Mouse (Mus musculus) cerebellum, adult 11 months (tissue): ENCODE measurements at regions not wholly inside any gene's neighbourhood (a gene's known extent, or its start where the extent isn't known, plus 50 kb on each side); places are given as distances from the start of the nearest gene placed in this dataset.

ENCODE experiments used
- DNase-seq: peaks from one replicate; pipeline ENCODE4 v3.0.0; 2022

DNA sequence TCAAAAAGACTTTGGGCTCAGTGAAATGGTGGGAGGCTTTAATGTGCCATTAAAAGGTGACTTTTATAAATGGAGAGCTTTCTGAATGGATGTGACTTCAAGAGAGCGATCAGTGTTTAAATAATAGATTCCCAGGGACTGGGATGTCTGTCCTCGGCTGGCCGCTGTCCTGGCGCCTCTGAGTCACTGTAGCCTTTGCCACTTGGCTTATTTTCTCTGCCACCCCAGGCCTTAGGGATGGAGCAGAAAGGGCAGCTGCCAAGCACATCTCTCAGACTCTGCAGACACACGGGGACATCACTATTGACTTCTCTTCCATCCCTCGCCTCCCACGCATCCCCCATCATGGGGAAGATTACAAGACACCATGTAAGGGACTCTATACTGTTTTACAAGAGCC is 355.3 kb upstream of the Tbx3 start:
- no peak for DNase-seq

DNA sequence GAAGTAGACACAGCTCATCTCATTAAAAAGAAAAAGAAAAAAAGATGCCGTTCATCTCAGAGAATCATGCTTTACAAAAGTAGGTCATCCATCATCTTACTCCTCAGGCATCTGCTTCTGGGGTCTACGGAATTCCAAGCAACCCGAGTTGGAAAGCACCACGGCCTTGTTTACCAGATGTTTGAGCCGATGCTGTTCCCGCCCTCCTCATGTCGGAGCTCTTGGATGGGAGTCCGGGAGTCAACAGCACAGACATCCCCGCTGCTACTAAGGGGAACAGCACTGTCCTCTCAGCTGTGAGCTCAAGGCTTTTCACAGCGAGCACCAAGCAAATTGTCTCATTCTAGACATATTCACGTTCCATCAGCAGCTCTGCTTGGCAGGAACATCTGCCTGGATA is 352.9 kb upstream of the Tbx3 start:
- no peak for DNase-seq

DNA sequence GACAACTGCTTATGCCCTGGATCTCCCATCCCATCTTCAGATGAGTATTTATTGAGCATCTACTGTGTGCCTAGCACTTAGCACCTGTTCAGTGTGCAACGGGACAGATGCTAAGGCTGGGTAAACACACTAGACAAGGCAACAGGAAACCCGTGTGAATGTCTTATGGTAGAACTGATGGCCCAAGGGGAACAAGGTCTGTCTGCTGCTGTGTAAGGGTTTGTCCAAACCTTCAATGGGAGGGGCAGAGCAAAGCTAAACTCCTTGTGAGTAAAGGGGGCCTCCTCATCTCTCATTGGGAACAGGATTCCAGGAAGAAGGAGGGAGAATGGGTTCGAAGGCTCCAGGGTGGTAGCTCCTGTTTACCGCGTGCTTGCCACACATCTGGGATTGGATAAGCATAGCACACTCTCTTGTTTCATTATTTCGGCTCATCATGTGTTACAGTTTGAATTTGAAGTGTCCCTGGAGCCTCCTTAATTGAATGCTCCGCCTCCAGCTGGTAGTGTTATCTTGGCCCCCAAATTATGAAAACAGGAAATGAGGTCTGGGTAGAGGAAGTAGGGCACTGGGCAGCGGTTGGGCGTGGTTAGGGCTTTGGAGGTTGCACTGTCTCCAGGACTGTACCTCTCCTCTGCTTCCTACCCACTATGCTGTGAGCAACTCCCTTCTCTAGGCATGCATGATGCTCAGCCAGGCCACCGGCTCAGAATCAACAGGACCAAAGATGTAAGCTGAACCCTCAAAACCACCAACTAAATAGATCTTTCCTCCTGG is 348.9 kb upstream of the Tbx3 start:
- DNase-seq: no peak

DNA sequence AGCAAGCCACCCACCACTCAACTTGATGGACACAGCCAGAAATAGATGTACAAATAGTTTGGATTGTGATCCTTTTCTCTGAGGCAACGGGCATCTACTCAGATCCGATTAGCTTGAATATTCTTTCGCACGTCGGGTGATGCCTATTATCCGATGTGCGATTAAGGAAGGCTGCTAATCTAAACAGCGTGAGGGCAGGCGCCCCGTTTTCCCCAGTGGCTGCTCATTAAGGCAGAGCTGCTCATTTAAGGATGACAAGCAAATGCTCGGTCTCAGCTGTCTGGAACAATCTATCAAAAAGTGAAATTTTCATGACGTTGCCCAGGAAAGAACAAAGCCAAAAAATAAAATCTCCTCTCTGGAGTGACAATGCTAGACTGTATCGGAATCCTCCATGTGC is 348.1 kb upstream of the Tbx3 start:
- DNase-seq: no peak

DNA sequence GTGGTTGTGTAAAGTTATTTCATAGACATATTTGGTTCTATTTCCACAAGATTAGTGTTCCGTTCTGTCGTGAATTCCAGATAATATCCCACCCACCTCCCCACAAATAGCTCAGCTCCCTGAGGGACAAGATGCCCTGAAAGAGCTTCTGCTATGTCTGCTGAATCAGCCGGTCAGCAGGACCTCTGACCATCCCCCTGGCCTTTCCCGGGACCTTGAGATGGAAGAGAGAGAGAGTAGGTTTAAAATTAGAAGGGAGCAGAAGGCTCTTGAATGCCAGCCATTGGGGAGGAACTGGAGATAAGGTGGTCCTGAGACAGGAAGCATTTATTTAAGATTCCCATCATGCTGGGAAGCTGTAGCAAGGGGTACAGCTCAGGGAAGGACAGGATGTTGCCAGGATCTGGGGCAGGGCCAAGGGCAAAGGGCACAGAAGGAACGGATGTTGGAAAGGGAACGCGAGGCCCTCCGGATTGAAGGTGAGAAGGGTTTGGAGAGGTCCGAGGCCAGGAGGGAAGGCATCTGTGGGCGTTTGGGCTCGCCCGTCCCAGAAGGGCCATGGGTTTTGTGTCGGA is 344.7 kb upstream of the Tbx3 start:
- no peak for DNase-seq

DNA sequence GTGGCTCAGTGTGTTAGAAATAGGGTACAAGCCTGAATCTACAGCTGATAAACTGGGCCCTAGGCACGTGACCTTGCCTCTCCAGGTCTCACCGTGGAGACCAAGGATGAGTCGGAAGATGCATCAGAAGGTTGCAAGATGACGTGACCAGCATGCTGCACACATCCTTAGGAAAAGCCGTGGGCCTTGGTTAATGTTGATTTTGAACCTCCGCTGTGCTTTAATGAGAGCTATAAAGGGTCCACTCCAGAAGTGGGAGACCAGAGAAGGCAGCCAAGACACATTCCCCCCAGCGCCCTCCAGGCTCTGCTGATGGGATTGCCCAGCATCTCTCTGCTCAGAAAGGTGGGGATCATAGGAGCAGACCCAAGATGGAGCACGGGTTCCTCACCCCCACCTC is 343.6 kb upstream of the Tbx3 start:
- no peak for DNase-seq

DNA sequence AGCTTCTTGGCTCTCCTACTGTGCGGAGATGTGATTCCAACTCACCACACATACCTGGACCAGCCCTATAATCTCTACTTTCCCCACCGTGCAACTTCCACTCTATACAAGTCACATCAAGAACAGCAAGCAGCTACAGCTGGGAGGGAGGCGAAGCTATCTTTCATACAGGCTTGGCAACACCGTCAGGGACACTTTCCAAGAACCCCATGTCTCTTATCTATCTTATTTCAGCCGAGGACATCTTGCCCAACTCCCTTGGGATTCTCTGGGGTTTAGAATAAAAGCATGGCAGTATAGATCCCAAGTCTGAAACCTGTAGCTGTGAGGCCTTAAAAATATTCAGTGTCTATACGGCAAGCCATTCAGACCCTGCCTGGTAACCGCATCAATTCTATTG is 341.5 kb upstream of the Tbx3 start:
- DNase-seq: no peak

DNA sequence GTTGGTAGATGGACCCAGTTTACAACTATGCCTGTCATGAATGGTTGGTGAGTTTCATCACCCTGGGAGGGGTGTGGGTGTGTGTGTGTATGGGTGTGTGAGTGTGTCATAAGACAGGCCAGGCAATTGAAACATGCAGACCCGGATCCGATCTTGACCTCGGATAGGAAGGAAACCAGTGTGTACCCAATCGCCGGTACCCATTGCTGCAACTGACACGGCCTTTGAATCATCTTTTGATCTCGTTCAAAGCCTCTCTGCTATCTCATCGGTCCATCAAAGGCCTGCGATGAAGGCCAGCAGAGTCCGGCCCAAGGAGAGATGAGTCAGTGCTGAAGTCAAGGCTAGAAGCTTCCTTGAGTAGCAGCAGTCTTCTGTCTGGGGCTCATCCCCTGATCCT is 341.1 kb upstream of the Tbx3 start:
- DNase-seq: no peak

DNA sequence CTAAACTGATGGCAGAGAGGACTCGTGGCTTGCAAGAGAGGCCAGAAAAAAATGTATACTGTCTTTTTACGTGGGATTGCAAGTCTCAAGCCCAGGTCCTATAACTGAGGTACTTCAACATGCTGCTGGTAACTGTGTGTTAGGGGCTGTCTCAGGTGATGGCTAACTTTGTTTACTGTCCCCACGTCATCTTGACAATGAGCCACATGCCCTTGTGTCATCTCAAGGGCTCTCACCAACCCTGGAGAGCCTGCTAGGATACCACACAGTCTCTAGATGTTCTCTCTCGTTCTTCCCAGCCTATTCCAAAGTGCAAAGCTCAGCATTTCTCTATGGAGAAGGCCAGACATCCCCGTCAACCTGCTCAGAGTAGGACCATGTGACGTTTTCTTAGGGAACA is 340.6 kb upstream of the Tbx3 start:
- no peak for DNase-seq

DNA sequence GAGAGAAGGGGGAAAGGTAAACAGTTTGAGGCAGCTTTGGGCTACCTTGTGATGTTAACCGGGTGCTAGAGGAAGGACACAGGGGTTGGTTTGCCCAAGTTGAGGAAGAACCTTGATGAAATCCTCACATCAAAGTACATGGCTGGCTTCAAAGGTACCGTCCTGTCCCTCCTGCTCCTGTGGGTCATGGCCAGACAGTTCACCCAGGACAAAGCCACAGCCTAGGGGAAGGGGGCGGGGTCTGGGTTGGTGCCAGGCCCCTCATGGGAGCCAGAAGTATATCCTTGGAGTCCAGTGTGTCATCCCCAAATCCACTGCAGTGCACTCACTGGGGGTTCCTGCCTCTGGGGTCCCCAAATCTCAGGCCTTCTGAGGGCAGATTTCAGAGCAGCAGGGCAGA is 339.0 kb upstream of the Tbx3 start:
- DNase-seq: no peak

DNA sequence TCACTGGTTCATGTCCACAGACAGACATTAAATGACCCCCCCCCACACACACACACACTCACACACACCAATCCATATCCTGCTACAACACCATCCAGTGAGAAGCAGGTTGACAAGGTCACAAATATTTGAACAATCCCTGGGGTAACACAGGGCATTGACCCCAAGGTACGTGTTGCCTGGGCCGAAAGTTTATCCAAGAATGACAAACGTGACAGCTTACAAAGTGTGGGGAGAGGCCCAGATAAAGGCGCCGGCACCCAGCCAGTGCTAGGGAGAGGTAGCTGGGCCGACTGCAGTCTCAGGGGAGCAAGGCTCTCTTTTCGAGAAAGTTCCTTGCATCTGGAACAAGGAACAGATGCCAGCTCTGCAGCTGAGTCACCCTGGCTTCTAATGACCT is 337.8 kb upstream of the Tbx3 start:
- no peak for DNase-seq

DNA sequence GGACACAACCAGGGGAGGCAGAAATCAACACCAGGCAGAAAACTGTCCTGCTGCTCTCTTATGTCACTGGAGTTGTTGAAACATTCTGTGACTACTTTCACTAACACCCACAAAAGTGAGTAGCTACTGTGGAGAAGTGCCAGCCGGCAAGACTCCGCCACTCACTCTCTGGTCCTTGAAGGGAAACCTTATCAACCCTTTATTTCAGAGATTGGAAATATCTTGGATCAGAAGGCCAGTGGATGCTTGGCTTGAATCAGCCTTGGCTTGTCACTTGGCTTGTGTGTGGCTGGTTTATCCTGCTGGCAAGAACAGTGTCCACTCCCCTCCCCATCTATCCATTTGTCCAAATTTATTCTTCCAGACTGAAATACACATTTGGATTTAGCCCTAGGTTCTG is 335.3 kb upstream of the Tbx3 start:
- no peak for DNase-seq

DNA sequence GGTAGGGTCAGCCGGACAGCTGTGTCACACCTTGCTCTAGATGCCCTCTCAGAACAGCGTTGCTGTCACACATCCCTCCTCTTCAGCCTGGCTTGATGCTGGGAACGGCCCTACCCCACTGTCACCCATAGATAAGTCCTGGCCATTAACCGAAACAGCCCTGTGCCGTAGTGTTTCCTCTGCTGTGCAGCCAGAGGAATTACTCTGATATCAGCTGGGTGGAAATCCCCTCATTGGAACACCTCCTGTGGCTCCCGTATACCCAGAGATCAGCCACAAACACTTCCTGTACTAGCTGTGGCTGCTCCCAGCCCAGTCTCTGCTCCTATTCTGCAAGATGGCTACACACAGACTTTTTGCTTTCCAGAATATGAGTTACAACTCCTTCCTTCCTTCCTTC is 334.5 kb upstream of the Tbx3 start:
- no peak for DNase-seq

DNA sequence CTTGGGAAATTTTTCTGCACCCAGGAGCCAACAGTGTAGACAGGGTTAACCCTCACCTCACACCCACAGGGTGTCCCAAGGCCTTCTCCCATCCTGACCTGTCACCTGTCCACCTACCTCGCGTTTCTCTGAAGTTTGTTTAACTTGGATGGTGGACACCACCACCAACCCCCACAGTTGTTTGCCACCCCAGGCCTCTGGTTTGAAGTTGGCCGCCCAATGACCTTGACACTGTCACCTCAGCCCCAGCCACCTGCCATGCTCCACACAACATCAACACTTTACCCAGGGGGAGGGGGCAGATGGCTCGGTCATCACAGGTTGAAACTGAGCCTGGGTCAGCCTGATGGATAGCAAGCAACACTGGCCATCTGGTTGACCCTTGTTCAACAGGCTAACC is 332.7 kb upstream of the Tbx3 start:
- no peak for DNase-seq

DNA sequence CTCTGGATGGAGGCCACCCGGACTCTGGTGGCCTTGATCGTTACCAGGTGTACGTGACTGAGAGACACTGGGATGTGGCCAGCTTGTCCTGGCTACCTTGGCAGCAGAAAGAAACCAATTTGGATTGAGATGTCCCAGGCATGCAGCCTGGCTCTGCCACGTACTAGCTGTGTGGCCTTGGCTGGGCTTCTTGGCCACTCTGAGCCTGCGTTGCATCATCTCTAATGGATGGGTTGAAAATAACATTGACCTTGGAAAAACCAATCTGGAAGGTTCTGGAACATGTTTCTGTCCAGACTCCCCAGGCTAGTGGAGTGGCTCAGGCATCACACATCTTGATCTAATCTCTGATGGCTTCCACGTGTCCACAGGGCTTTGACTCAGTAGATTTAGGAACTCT is 331.8 kb upstream of the Tbx3 start:
- DNase-seq: no peak

DNA sequence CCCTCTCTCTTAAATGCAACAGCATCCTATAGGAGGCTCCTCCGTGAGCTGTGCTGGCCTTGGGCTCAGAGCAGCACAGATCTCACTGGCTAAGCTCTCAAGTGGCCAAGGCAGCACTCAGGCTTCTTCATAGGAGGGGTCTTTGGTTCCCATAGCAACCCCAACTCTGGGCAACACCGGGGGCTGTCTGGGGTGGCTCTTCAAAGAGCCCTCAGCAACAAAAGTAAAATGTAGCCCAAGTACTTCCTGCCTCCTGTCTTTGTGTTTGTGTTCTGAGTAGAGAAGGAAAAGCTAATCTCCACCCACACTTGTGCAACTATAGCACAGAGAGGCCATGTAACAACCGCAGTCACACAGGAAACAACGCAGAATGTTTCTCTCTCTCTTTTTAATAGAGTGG is 322.2 kb upstream of the Tbx3 start:
- DNase-seq: no peak

DNA sequence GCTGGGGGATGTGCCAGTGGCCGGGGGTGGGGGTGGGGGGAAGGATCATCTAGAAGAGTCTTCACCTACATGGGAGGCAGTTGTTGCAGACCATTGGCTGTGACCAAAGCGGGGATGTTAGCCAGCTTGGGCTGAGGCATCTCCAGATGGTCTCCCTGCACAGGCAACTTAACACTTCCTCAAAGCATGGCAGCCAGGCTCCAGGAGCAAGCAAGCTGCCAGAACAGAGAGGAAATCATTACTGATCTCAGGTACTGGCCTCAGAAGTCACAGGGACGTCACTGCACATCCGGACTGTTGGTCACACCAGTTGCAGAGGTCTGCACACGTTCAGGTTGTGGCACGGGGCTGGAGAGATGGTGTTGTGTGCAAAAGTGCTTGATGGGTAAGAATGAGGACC is 321.1 kb upstream of the Tbx3 start:
- DNase-seq: no peak

DNA sequence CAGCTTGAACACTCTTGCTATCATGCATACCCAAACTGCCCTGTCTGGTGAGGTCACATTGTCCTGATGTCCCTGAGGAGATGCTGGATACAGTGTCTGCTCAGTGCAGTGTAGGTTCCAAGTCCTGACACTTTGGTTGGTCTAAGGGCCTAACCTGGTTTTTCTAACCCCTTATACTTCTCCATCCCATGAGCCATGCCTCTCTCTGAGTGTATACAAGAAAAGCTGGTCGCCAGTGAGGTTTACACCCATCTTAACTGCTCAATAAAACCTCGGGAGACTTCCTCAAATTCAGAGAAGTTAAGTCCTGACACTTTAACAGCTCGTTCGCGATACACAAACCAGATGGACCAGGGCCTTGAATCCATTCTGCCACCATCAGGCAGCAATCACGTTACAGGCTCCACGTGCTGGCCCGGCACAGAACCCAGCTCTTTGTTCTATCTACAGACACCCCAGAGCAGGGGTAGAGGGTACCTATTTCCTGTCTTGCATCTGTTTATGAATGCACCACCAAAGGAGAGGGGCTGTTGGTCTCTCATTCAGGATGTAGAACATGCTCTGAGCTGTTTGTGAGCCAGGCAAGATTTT is 320.0 kb upstream of the Tbx3 start:
- no peak for DNase-seq

DNA sequence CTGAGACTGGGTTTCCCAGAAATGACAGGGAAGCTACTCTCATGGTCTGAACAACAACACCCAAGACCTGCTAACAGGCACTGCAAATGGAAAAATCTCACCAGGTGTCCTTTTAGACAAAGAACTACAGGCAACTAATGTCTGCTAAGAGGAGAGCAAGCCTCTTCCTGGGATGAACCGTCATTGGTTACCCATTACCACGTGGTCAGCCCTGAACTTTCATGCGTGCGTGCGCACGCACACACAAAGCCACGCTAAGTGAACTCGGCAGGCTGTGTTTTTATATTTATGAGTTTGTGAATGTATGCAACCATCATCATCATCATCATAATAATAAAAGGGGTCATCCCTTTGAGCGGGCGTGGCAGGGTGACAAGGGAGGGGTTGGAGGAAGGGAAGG is 315.0 kb upstream of the Tbx3 start:
- DNase-seq: no peak

DNA sequence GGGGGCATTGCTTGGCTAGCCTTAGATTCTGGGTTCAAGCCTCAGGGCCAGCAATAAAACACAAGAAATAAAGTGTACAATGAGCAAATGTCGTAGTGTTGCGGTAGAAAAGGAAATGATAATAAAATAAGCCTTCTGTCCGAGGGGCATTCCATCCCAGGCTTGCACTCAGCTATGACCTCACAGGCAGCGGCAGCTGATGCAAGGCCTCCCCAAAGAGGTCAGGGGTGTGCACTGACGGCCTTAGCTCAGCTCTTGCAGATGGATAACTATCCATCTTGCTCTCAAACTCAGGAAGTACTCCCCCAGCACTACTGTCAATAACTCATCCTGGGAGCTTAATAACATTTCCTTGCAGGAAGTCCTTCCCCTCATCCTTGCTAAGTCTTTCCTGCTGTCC is 314.4 kb upstream of the Tbx3 start:
- DNase-seq: no peak

DNA sequence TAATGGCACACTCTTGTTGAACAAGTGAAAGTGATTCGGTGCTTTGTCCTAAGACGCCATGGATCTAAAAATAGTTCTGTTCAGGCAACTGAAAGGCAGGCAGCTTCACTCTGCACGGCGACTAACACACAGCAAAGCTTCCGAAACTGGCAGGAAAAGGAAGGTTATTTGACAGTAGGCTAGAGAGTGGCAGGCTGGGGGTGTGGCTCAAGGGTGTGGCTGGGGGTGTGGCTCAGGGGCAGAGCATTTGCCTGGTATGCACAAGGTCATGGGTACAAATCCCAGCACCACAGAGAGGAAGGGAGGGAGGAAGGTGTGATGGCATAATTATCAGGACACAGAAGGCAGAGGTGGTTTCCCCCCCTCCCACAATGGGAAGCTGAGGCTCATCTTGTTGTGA is 310.8 kb upstream of the Tbx3 start:
- DNase-seq: no peak

DNA sequence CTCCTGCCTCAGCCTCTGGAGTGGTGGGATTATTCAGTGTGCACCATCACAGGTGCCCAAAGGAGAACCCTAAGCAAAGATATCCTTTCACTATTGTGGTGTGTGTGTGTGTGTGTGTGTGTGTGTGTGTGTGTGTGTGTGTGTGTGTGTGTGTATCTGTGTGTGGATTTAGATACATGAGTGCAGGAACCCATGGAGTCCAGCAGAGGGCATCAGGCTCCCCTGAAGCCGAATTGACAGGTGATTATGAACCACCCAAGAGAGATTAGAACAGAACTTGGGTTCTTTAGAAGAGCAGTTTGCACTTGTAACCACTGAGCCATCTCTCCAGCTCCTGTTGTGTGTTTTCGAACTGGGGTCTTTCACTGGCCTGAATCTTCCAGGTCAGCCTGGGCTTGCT is 310.1 kb upstream of the Tbx3 start:
- no peak for DNase-seq

DNA sequence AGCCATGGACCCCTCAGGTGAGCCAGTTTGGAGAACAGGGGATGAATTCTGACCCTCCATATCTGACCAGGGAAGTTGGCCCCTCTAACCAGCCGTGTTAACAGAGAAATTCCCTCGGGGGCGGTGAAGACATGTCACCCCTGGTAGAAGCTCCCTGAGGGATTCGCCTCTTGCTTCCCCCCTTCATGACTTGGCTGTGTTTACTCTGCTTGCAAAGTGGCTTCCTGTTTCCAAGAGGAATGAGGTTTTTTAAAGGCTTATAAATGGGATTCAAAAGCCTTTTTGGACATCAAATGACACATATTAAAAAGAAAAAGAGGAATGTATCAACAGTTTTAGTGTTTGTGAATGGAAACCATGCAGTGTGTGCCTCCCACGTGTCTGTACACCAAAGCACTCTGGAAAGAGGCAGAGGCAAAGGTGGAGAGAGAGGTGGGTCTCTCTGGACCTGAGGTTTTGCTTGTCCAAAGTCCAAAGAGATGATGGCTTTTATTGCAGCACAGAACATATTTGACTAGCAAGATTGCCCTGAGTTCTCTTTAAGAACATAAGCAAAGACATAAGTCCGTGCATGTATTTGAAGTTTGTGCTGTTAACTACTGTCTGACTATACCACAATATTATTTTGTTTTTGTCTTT is 308.9 kb upstream of the Tbx3 start:
- DNase-seq: no peak

DNA sequence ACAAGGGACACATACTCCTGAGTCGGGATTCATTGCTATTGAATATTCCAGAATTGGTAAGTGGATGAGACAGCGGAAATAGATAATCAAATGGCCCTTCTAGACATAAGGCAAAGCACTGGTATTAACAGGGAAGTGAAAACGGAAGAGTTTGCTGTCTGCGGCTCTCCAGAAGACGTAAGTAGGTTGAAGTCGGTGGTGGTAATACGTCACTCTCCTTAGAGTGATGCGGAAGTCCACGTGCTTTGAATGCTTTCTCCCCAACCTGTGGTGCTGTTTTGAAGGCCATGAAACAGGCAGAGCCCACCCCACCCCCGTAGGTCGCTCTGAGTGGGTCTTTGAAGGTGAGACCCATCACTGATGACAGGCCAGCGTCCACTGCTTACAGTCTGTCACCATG is 308.0 kb upstream of the Tbx3 start:
- DNase-seq: no peak
